Mouse (Mus musculus) megakaryocyte-erythroid progenitor cell, adult 5 weeks (primary cell): ENCODE results near the gene Rps21. TPM values are rescaled to one million over a fixed set of nuclear protein-coding genes. Genes with fewer than 3 reads are reported as not detected.

ENCODE experiments used
- polyA plus RNA-seq: library from polyadenylated mRNA; stranded (reverse); fragments of >175 nt; gene quantifications from 2 replicates; pipeline ENCODE4 v1.2.3, GENCODE M21; 2012

Rps21 gene
- polyA plus RNA-seq = 1,634 and 1,788 TPM in 2 replicates

DNA sequence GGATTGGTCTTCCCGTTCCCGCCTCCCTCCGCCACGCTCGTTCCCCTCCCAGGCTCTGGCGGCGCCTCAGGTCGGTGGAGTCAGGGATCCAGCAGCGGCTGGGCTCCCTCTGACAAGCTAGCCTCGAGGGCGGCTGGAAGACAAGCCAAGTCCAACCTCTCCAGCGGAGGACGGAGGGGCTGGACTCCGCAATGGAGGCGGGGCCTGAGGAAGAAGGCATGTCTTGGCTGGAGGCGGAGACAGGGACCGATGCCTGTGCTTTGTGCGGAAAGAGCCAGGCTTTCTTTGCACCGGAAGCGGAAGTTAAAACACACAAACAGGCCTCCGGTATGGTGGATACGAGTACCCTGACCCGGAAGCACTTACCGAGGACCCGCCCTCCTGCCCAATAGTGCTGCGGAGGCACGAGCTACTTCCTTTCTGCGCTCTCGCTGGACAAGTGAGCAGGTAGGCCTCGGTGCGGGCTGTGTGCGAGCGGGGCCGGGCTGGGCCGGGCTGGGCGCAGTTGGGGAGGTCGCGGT lies at the start of gene Rps21:
Rps21 (plus strand) TSS at position 377 of the 521 bp plus-strand sequence.

DNA sequence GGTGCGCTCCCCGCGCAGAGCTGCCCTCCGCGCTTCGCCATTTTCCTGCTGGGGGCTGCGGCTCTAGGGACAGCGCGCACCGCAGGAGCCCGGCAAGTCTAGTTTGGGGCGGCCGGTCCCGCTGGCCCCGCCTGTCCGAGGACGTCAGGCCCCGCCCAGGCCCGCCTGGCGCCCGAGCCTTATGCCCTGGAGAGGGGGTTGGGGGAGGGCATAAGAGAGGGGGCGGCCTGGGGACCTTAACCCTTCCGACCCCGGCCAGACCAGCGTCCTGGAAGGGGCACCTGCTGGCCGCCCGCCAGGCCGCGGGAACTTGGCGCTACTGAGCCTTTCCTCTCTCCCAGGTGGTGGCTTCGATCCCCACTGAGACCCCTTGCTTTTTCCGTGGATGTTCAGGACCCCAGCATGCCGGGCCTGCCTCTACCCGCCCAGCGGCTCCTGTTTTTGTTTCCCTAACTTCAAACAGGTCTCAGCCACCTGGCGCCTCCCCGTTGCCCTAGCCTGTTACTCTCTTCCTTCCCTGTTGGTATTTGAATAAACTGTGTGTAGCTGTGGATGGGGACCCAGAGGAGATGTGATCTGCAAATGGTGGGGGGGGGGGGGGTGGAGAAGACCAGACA lies 31.3 kb upstream of the Rps21 start, which contains the start of gene Lama5:
Lama5 (minus strand) TSS at position 98 of the 617 bp plus-strand sequence.

DNA sequence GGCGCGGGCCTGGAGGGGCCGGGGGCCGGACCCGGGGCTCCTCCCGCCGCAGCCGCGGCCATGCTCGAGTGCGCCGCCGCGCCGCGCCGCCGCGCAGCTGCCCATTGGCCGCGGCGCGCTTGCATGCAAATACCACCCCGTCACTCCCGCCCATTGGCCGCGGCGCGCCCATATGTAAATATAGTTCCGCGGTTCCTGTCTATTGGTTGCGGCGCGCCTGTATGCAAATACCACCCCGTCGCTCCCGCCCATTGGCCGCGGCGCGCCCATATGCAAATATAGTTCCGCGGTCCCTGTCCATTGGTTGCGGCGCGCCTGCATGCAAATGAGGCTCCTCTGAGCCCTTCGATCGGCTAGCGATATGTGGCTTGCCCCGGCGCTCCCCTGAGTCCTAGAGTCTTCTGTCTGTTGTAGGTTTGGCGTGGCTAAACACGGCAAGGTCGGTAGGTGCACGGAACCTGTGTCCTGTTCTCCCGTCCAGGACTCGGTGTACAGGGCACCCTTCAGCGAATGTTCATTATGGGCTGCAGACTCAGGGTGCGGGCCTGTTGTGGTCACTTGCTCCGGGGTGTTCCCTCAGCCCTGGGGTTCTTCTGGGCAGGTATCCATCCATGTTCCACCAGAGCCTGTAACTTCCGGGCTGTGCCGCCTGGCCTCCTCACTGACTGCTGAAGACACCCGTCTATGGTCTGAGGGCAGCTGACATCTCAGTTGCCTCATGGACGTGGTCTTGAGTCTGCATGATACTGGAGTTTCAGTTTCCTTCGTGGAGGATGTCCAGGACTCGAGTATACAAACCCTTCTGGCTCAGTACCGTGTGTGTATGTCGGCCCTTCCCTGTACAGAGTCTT lies 16.4 kb downstream of the Rps21 start, which contains the start of gene Cables2:
Cables2 (minus strand) TSS at position 103 of the 851 bp plus-strand sequence.

DNA sequence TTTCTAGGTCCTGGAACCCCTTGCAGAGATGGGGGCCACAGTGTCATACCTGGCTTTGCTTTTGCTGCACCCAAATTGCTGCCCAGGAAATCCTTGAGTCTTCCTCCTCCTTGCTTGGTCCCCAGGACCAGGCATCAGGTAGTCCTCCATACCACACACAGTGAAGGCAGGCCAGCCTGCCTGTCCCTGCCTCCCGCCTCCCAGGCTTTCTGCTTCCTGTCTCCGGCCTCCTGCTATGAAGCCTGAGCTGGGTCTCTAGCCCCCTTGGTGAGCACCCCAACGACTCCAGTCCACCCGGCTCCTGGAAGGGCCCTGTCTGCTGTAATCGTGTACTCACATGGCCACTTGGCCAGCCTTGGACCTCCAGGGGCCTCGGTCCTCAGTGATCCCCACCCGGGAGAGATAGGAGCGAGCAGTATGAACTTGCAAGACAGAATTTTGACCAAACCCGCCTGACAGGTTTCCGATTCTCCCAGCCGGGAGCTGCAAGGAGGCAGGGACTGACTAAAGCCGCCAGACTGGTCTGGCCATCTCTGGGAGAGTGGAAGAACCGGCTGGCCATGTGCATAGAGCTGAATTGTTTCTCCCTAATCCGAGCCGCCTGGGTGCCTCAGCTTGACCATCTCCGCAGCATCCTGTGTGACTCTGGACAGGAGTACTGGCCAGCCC lies 32.4 kb downstream of the Rps21 start, which contains the start of gene Rbbp8nl:
Rbbp8nl (minus strand) TSS at position 440 of the 669 bp plus-strand sequence.

Other genes starting within 250 kb of the Rps21 start
- gene Lsm14b, start 232.4 kb upstream of the Rps21 start, polyA plus RNA-seq = 29.2 and 30.7 TPM in 2 replicates
- gene Psma7, start 214.9 kb upstream of the Rps21 start, polyA plus RNA-seq = 90.5 and 100 TPM in 2 replicates
- gene Ss18l1, start 214.9 kb upstream of the Rps21 start, polyA plus RNA-seq = 3.4 and 3.9 TPM in 2 replicates
- gene Mtg2, start 186.8 kb upstream of the Rps21 start, polyA plus RNA-seq = 12.5 and 12.8 TPM in 2 replicates
- gene Hrh3, start 152.9 kb upstream of the Rps21 start, polyA plus RNA-seq = 0.04 TPM in 1 of 2 replicates, not detected in the other
- gene Osbpl2, start 138.1 kb upstream of the Rps21 start, polyA plus RNA-seq = 18.8 and 19.5 TPM in 2 replicates
- 429 and 438 TPM in 2 replicates for gene Adrm1, start 85.9 kb upstream of the Rps21 start, polyA plus RNA-seq
- 0.58 and 0.77 TPM in 2 replicates for gene Lama5, start 31.5 kb upstream of the Rps21 start, polyA plus RNA-seq
- gene Cables2, start 16.1 kb downstream of the Rps21 start, polyA plus RNA-seq = 29.0 and 34.9 TPM in 2 replicates
- gene Rbbp8nl, start 32.5 kb downstream of the Rps21 start, polyA plus RNA-seq = not detected in 2 replicates
- gene Gata5, start 77.3 kb downstream of the Rps21 start, polyA plus RNA-seq = not detected in 2 replicates
- gene Slco4a1, start 198.9 kb downstream of the Rps21 start, polyA plus RNA-seq = 23.3 and 26.7 TPM in 2 replicates
- gene Ntsr1, start 242.6 kb downstream of the Rps21 start, polyA plus RNA-seq = not detected in 2 replicates